Mouse (Mus musculus) heart, embryonic 16.5 days (tissue): ENCODE measurements at regions not wholly inside any gene's neighbourhood (a gene's known extent, or its start where the extent isn't known, plus 50 kb on each side); places are given as distances from the start of the nearest gene placed in this dataset.
"Not testable (repeated sequence)": the region's sequence is repeated elsewhere in the genome, so short reads cannot be mapped to it uniquely, and the experiment has no call there.

Experiments
- ATAC-seq: fragments of 200-750 bp; cut with Nextera tagmentation; replicated peaks from 2 replicates; pipeline ENCODE4 v1.8.0; 2017; ENCODE audit warnings: moderate number of reproducible peaks; ENCODE audit not compliant: insufficient read depth, low FRiP score; ENCODE audit errors: extremely low read depth
- H3K27ac ChIP-seq: fragments of 300-500 bp; sonication (generic); 2 replicates; pipeline ENCODE4 v1.5.1; 2014; ENCODE audit warnings: mild to moderate bottlenecking, low read length, control low read depth, moderate library complexity
- H3K27me3 ChIP-seq: fragments of 300-500 bp; sonication (generic); 2 replicates; pipeline ENCODE4 v1.6.1; 2014; ENCODE audit warnings: low read length, mixed read lengths; ENCODE audit not compliant: control insufficient read depth, insufficient read depth
- H3K36me3 ChIP-seq: fragments of 300-500 bp; sonication (generic); 2 replicates; pipeline ENCODE4 v1.6.1; 2014; ENCODE audit not compliant: control insufficient read depth, insufficient read depth
- H3K4me1 ChIP-seq: fragments of 300-500 bp; sonication (generic); 2 replicates; pipeline ENCODE4 v1.6.1; 2014; ENCODE audit warnings: low read length, mixed read lengths; ENCODE audit not compliant: control insufficient read depth, insufficient read depth
- H3K4me2 ChIP-seq: fragments of 300-500 bp; sonication (generic); 2 replicates; pipeline ENCODE4 v1.6.1; 2014; ENCODE audit warnings: low read depth, mild to moderate bottlenecking, control low read depth, low read length
- H3K4me3 ChIP-seq: fragments of 300-500 bp; sonication (generic); 2 replicates; pipeline ENCODE4 v1.5.1; 2014; ENCODE audit warnings: mild to moderate bottlenecking, control low read depth, low read length
- H3K9ac ChIP-seq: fragments of 300-500 bp; sonication (generic); 2 replicates; pipeline ENCODE4 v1.6.1; 2014; ENCODE audit warnings: low read length, control low read depth
- H3K9me3 ChIP-seq: fragments of 300-500 bp; sonication (generic); replicated peaks from 2 replicates; pipeline ENCODE4 v1.6.1; 2016; ENCODE audit warnings: low read length; ENCODE audit not compliant: control insufficient read depth
- WGBS: fragments of 180-500 bp; shearing (Covaris S2); extraction: QIAGEN DNeasy Blood & Tissue Kit; methylation state at CpG from one replicate; pipeline ENCODE4 v1.1.7; 2014; 5-methylcytosine and 5-hydroxymethylcytosine counted together

DNA sequence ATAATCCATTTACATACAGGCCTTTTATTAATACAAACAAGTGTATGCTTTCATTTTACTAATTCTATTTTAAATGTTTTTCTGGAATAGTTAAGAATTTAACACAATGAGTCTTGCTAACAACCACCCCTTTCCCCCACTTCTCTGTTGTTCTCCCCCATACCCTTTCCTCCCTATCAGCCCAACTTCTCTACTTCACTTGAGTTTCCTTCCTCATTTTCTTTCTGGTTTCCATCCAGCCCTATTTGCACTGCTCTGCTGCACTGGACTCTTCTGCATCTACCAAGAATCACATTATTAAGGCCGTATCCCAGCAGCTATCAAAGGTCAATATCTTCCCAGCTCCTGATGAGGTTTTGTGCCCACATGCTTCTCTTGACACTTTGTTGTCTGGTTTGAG lies 145.9 kb downstream of the Fam174a start:
- no peak overlapping the region for H3K4me2 ChIP-seq
- ATAC-seq = no peak
- no peaks in the 10 kb centered on the region for H3K9me3 ChIP-seq
- 76% methylated on average over 1 of the region's 1 CpGs for WGBS
- H3K36me3 ChIP-seq = no peaks in the 10 kb centered on the region
- no peak overlapping the region for H3K4me3 ChIP-seq
- no peak overlapping the region for H3K27ac ChIP-seq
- no peaks in the 10 kb centered on the region for H3K4me1 ChIP-seq
- H3K9ac ChIP-seq = no peak overlapping the region
- H3K27me3 ChIP-seq = no peaks in the 10 kb centered on the region

DNA sequence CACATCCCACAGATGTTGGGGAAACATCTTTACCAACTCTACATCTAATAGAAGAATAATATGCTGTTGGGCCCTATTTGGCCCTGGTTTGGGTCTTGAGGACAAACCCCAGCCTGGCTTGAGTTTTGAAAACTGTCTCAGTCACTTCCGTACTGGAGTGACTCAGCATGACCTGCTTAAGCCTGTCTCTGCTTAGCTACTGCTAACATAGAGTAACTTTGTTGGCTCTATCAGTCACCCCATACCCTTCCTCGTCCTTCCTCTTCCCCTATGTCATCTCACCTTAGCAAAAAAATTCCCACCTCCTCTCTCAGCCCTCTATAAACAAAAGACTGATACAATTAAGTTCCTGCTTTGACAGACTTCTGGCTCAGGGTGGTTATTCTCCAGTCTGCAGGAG lies 154.7 kb downstream of the Fam174a start:
- no peak overlapping the region for H3K9ac ChIP-seq
- 35% methylated on average over 2 of the region's 2 CpGs for WGBS

DNA sequence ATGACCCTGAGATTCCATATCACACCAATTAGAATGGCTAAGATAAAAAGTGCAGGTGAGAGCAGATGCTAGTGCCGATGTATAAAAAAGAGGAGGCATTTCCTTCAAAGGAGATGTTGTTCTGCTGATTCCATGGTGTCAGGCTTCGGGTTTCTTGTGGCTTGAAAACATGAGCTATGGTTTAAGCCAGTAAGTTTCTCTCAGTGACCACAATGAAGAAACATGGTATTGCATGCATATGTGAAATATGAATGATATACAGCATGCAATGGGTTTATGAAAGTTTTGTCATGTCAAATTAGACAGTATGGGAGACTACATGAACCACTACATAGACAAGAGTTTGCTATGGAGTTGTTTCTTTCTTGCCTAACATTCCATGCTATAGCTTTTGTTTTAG lies 155.3 kb downstream of the Fam174a start:
- no peak overlapping the region for H3K9ac ChIP-seq
- no peaks in the 10 kb centered on the region for H3K9me3 ChIP-seq
- H3K4me3 ChIP-seq = no peak overlapping the region
- H3K27ac ChIP-seq = no peak overlapping the region
- no peaks in the 10 kb centered on the region for H3K4me1 ChIP-seq
- WGBS = 57% methylated on average over 2 of the region's 2 CpGs
- no peak overlapping the region for H3K4me2 ChIP-seq
- H3K36me3 ChIP-seq = no peaks in the 10 kb centered on the region
- no peak for ATAC-seq
- H3K27me3 ChIP-seq = no peaks in the 10 kb centered on the region

More for the DNA sequence above, 154.7 kb downstream of the Fam174a start:
- H3K9me3 ChIP-seq = no peaks in the 10 kb centered on the region
- H3K27me3 ChIP-seq = no peaks in the 10 kb centered on the region
- no peak for ATAC-seq
- no peak overlapping the region for H3K27ac ChIP-seq
- no peaks in the 10 kb centered on the region for H3K4me1 ChIP-seq
- H3K4me2 ChIP-seq = no peak overlapping the region
- no peak overlapping the region for H3K4me3 ChIP-seq
- H3K36me3 ChIP-seq = no peaks in the 10 kb centered on the region

DNA sequence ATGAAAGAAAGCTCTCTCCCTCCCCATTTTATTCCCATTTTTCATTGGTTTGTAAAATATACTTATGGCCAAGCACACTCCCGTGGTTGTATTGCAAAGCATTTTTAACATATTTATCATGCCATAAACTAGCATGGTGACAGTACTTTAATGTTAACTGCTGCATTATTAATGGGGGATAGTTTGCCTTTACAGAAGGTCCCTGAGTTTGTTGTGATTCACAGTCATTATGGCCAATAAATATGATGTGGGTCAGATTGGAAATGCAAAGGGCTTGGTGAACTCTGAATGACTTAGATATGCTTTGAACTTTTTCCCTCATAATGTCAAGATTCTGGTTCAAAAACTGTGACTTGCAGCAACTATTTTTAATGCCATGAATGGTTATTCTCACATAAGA lies 157.1 kb downstream of the Fam174a start:
- Histone ChIP-seq H3K27ac (no peak overlapping the region), H3K9me3 (no peaks in the 10 kb centered on the region), H3K4me3 (no peak overlapping the region), H3K4me1 (no peaks in the 10 kb centered on the region), H3K9ac (no peak overlapping the region), H3K36me3 (no peaks in the 10 kb centered on the region), H3K4me2 (no peak overlapping the region), H3K27me3 (no peaks in the 10 kb centered on the region)
- 55% methylated on average over 1 of the region's 1 CpGs for WGBS
- ATAC-seq = no peak

DNA sequence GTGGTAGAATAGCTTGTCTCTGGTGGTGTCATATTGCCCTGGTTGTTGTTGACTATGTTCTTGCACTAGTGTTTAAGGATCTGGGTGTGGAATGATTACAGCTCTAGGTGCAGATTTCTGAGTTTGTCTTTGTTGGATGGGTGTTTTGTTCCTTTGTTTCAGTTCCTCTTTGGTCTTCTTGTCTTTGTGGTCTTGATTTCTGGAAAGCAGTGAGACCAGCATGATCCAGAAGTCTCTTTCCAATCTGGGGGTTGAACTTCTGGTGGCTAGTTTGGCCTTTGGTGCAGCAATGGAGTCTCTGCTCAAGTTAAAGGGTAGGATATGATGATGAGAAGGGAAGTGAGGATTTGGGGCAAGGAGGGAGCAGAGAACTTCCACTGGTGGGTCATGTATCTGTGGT lies 174.4 kb downstream of the St8sia4 start:
- no peak overlapping the region for H3K4me2 ChIP-seq
- no peak overlapping the region for H3K4me3 ChIP-seq
- no peak overlapping the region for H3K27ac ChIP-seq
- ATAC-seq = no peak
- H3K9ac ChIP-seq = no peak overlapping the region
- no peaks in the 10 kb centered on the region for H3K27me3 ChIP-seq
- no peaks in the 10 kb centered on the region for H3K4me1 ChIP-seq
- H3K9me3 ChIP-seq = no peaks in the 10 kb centered on the region; the same call in 1 of the 2 replicates
- H3K36me3 ChIP-seq = no peaks in the 10 kb centered on the region

DNA sequence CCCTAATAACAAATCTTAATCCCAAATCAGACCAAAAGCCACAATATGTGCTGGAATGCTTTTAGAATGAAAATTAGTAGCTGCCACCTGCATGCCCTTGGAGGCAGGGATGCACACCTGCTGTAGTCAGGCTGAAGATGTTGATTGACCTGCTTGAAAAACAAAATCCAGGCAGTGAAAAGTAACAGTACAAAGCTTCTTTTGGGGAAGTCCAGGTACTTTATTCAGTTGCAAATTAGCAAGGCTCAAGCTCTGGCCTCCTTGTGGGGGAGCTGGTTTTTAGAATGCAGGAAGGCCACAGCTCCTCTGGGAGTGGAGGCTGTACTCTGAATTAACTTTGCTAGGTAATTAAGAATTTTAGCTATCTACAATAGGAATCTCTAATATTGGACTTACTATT lies 166.7 kb downstream of the St8sia4 start:
- not testable (repeated sequence) for H3K9ac ChIP-seq, H3K27me3 ChIP-seq, H3K4me2 ChIP-seq, H3K4me1 ChIP-seq, ATAC-seq, H3K27ac ChIP-seq, H3K4me3 ChIP-seq, H3K9me3 ChIP-seq, H3K36me3 ChIP-seq

DNA sequence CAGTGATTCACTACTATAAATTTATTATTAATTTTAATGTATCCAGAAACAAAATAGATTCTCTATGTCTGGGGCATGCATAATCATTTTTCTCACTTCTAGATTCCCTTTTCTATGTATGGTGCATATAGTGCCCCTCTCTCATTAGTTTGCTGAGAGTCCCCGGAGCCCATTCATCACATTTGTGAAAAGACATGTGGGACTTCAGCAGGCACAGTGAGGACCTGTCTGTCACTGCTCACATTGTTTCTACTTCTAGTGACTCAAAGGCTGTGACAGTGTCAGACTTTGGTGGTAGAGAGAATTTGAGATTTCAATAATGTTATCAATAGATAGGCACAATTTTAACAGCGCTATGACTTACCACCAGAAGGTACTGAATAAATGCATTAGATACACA lies 158.7 kb downstream of the St8sia4 start:
- ATAC-seq = no peak
- Histone ChIP-seq H3K27me3 (no peaks in the 10 kb centered on the region), H3K9me3 (no peaks in the 10 kb centered on the region), H3K9ac (no peak overlapping the region), H3K36me3 (no peaks in the 10 kb centered on the region), H3K4me3 (no peak overlapping the region), H3K4me1 (no peaks in the 10 kb centered on the region), H3K27ac (no peak overlapping the region), H3K4me2 (no peak overlapping the region)
- 87% methylated on average over 2 of the region's 2 CpGs for WGBS

DNA sequence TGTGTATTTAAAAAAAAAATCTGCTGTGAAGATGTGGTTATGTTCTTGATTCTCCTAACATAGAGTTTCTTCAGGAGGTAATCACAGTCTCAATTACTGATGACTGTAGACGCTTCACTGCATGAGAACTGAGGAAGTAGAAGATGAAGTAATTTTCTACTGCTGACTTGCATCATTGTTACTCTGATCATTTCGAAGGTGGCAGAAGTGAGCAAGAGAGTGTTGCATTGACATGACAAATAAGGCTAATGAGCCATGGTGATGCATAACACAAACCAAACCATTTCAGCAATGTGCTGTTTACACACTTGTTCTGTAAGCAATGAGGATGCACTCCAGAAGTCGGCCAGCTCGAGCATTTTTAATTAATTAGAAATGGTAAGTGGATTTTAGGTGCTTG lies 138.6 kb downstream of the St8sia4 start:
- no peak overlapping the region for H3K4me3 ChIP-seq
- H3K36me3 ChIP-seq = no peaks in the 10 kb centered on the region
- WGBS = 58% methylated on average over 4 of the region's 4 CpGs
- no peak overlapping the region for H3K27ac ChIP-seq
- no peaks in the 10 kb centered on the region for H3K9me3 ChIP-seq
- H3K27me3 ChIP-seq = no peaks in the 10 kb centered on the region
- H3K9ac ChIP-seq = no peak overlapping the region
- H3K4me2 ChIP-seq = no peak overlapping the region
- ATAC-seq = no peak
- no peaks in the 10 kb centered on the region for H3K4me1 ChIP-seq

DNA sequence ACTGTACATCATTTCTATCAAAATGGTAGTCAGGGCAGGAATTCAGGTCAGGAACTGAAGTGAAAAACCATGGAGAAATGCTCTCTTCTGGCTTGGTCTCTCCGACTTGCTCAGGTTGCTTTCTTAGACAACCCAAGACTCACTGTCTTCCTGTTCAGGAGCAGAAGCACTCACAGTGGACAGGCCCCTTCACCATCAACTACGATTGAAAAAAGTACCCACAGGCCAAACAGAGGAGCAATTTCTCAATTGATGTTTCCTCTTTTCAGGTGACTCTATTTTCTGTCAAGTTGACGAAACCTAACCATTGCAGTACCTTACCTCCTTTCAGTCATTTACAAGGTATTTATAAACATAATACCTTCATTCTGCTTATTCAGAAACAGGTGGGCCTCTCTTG lies 136.4 kb downstream of the St8sia4 start:
- ATAC-seq = no peak
- H3K36me3 ChIP-seq = no peaks in the 10 kb centered on the region
- H3K27me3 ChIP-seq = no peaks in the 10 kb centered on the region
- no peak overlapping the region for H3K9ac ChIP-seq
- no peaks in the 10 kb centered on the region for H3K4me1 ChIP-seq
- whole genome bisulfite sequencing = 75% methylated on average over 3 of the region's 3 CpGs
- no peak overlapping the region for H3K27ac ChIP-seq
- no peaks in the 10 kb centered on the region for H3K9me3 ChIP-seq
- H3K4me2 ChIP-seq = no peak overlapping the region
- H3K4me3 ChIP-seq = no peak overlapping the region
